Mouse (Mus musculus) embryonic fibroblast, embryonic 13.5 days (primary cell): ENCODE measurements around the gene Atg4c. TPM values are rescaled to one million over a fixed set of nuclear protein-coding genes. Genes with fewer than 3 reads are reported as not detected.

Experiments used
- H3K27ac ChIP-seq: 2 replicates; pipeline ENCODE4 v1.5.1; 2012; ENCODE audit warnings: low read length, control low read depth, inconsistent platforms; ENCODE audit not compliant: insufficient read depth
- H3K4me1 ChIP-seq: 2 replicates; pipeline ENCODE4 v1.6.1; 2011; ENCODE audit warnings: low read length; ENCODE audit not compliant: control insufficient read depth, insufficient read depth
- H3K4me3 ChIP-seq: 2 replicates; pipeline ENCODE4 v1.5.1; 2011; ENCODE audit warnings: mild to moderate bottlenecking, control low read depth, low read length; ENCODE audit not compliant: insufficient read depth
- CTCF ChIP-seq: IDR thresholded peaks from 2 replicates; pipeline ENCODE4 v1.5.1; 2011; ENCODE audit warnings: mild to moderate bottlenecking, control low read depth, low read length, moderate library complexity, borderline replicate concordance; ENCODE audit not compliant: insufficient read depth
- POLR2A ChIP-seq: IDR thresholded peaks from 2 replicates; pipeline ENCODE4 v1.6.1; 2011; ENCODE audit warnings: low read depth, mild to moderate bottlenecking, control low read depth, low read length, moderate library complexity
- polyA plus RNA-seq: library from polyadenylated mRNA; stranded (reverse); fragments of >200 nt; gene quantifications from 2 replicates; pipeline ENCODE4 v1.2.4, GENCODE M21; 2011; ENCODE audit warnings: low read depth; ENCODE audit not compliant: missing spikeins, insufficient read length

Gene Atg4c
- polyA plus RNA-seq, 1 experiment, result 11.4 TPM

- TF ChIP-seq CTCF (no peak), POLR2A (no peak)
- Histone ChIP-seq H3K27ac (no peak overlapping the region), H3K4me3 (no peak overlapping the region), H3K4me1 (no peaks in the 10 kb centered on the region)
These were observed 19.5 kb upstream of the Atg4c start for GRCm38 (mm10) chr4:99174265-99174664.

- no peak for TF ChIP-seq POLR2A
- TF ChIP-seq CTCF, result no peak
- H3K4me1 ChIP-seq, result no peaks in the 10 kb centered on the region
- no peak overlapping the region for H3K4me3 ChIP-seq
These were observed 16.9 kb upstream of the Atg4c start for GRCm38 (mm10) chr4:99176841-99177240.

GRCm38 (mm10) chr4:99177255-99177654 lies 16.5 kb upstream of the Atg4c start:
- H3K4me3 ChIP-seq, result no peak overlapping the region
- no peak for TF ChIP-seq CTCF
- TF ChIP-seq POLR2A, result no peak
- H3K4me1 ChIP-seq, result no peaks in the 10 kb centered on the region
- H3K27ac ChIP-seq, result no peak overlapping the region

More at GRCm38 (mm10) chr4:99176841-99177240, 16.9 kb upstream of the Atg4c start:
- no peak overlapping the region for H3K27ac ChIP-seq

- TF ChIP-seq CTCF, result no peak
- TF ChIP-seq POLR2A, result no peak
These were observed 14.9 kb upstream of the Atg4c start for GRCm38 (mm10) chr4:99178851-99179250.

GRCm38 (mm10) chr4:99179446-99180120 lies 14.2 kb upstream of the Atg4c start:
- Histone ChIP-seq H3K4me3 (no peak overlapping the region), H3K27ac (no peak overlapping the region), H3K4me1 (no peaks in the 10 kb centered on the region)
- no peak for TF ChIP-seq CTCF
- TF ChIP-seq POLR2A, result no peak

More at GRCm38 (mm10) chr4:99178851-99179250, 14.9 kb upstream of the Atg4c start:
- Histone ChIP-seq H3K4me1 (no peaks in the 10 kb centered on the region), H3K27ac (no peak overlapping the region), H3K4me3 (no peak overlapping the region)

GRCm38 (mm10) chr4:99180921-99181320 lies 12.8 kb upstream of the Atg4c start:
- Histone ChIP-seq H3K4me3 (no peak overlapping the region), H3K27ac (no peak overlapping the region), H3K4me1 (no peaks in the 10 kb centered on the region)
- no peak for TF ChIP-seq CTCF
- TF ChIP-seq POLR2A, result no peak

- Histone ChIP-seq H3K4me3 (no peak overlapping the region), H3K4me1 (no peaks in the 10 kb centered on the region), H3K27ac (no peak overlapping the region)
- TF ChIP-seq POLR2A (no peak), CTCF (no peak)
These were observed 11.9 kb upstream of the Atg4c start for GRCm38 (mm10) chr4:99181739-99182419.

- H3K4me3 ChIP-seq, result no peak overlapping the region
- no peaks in the 10 kb centered on the region for H3K4me1 ChIP-seq
- TF ChIP-seq POLR2A, result no peak
- no peak for TF ChIP-seq CTCF
- no peak overlapping the region for H3K27ac ChIP-seq
These were observed 10.9 kb upstream of the Atg4c start for GRCm38 (mm10) chr4:99182660-99183431.

- Histone ChIP-seq H3K27ac (no peak overlapping the region), H3K4me3 (no peak overlapping the region)
- no peak for TF ChIP-seq POLR2A
- no peak for TF ChIP-seq CTCF
These were observed 9.1 kb upstream of the Atg4c start for GRCm38 (mm10) chr4:99184678-99185077.

More at GRCm38 (mm10) chr4:99184678-99185077, 9.1 kb upstream of the Atg4c start:
- no peaks in the 10 kb centered on the region for H3K4me1 ChIP-seq
